Mouse (Mus musculus): ENCODE data around the gene Dennd6a. TPM values are rescaled to one million over a fixed set of nuclear protein-coding genes. Genes with fewer than 3 reads are reported as not detected.

Gene Dennd6a
- total RNA-seq, 1 experiment = 19.9 TPM

DNA sequence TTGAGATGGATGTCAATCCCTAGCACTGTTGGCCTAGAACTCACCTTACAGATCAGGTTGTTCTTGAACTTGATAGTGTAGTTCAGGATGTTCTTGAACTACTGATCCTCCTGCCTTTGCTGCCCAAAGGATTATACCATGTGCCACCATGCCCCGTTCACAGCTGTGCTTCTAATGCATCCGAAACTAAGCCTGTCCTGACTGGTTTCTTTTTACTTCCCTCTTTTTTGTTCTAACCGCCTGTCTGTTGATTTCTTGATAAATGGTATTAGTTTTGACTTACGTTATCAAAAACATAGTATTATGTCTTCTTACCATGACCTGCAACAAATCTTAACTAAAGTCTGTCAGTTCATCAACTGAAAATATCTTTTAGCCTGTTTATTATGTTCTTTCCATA lies 37.0 kb downstream of the Dennd6a start:
- no peak overlapping the region for H3K27ac ChIP-seq (ENCODE audit: insufficient read depth, low read depth, low read length, poor library complexity, severe bottlenecking)
- in situ Hi-C loops (cut with MboI; ENCODE audit: low sequenced_read_pairs in 2 of 2, unreplicated experiment in 2 of 2) = no loop called here
- no peak overlapping the region for H3K4me3 ChIP-seq (ENCODE audit: insufficient read depth in 1 of 2, low read depth in 1 of 2, low read length in 2 of 2, poor library complexity in 1 of 2, severe bottlenecking in 1 of 2)
- no peaks in the 10 kb centered on the region for H3K9me3 ChIP-seq (ENCODE audit: control insufficient read depth, insufficient read depth, low read depth, low read length)
- TF ChIP-seq MAFK (IDR thresholded peaks at IDR 0.05; ENCODE audit: insufficient read depth, low read depth, low read length) = no peak
- TF ChIP-seq ZC3H11A (IDR thresholded peaks at IDR 0.05; ENCODE audit: borderline replicate concordance, low read depth, low read length) = no peak
- no peak for TF ChIP-seq CHD2 (IDR thresholded peaks at IDR 0.05; ENCODE audit: low read depth, low read length)
- no peak for TF ChIP-seq ZNF384 (IDR thresholded peaks at IDR 0.05; ENCODE audit: low read depth, low read length)
- no peak for TF ChIP-seq HCFC1 (IDR thresholded peaks at IDR 0.05; ENCODE audit: borderline replicate concordance, insufficient read depth, low read length)
- H3K9ac ChIP-seq (ENCODE audit: insufficient read depth, low read depth, low read length, poor library complexity, severe bottlenecking) = no peak overlapping the region
- H3K36me3 ChIP-seq (ENCODE audit: control insufficient read depth, insufficient read depth, low read length, poor library complexity, severe bottlenecking) = peaks cover 5% of the 10 kb centered on the region; the same call in 1 of the 2 replicates
- no peak for DNase-seq (ENCODE audit: low read depth, low spot score)
- peaks cover 7 to 8% of the 10 kb centered on the region in 2 experiments for H3K4me1 ChIP-seq (ENCODE audit: control insufficient read depth in 2 of 2, insufficient read depth in 2 of 2, low read length in 2 of 2, poor library complexity in 1 of 2)

DNA sequence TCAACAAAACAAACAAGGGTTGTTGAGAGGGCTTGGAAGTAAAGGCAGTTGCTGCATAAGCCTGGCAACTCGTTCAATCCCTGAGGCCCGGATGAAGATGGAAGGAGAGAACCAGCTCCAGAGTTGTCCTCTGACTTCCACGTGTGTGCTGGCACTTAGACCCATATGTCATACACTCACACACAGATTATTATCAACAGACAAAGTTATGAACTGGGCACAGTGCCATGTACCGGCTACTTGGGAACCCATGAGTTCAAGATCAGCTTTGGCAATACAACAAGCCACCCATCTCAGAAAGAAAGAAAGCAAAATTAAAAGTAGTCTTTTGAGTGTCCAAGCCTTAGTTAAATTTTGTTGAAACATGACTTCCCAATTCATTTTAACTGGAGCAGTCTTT lies 51.6 kb downstream of the Dennd6a start:
- H3K27ac ChIP-seq (ENCODE audit: insufficient read depth, low read depth, low read length, poor library complexity, severe bottlenecking) = no peak overlapping the region
- no peaks in the 10 kb centered on the region for H3K9me3 ChIP-seq (ENCODE audit: control insufficient read depth, insufficient read depth, low read depth, low read length)
- in situ Hi-C loops (cut with MboI; ENCODE audit: low sequenced_read_pairs in 2 of 2, unreplicated experiment in 2 of 2) = no loop called here
- H3K9ac ChIP-seq (ENCODE audit: insufficient read depth, low read depth, low read length, poor library complexity, severe bottlenecking) = no peak overlapping the region
- no peak for TF ChIP-seq ZNF384 (IDR thresholded peaks at IDR 0.05; ENCODE audit: low read depth, low read length)
- no peak for TF ChIP-seq CHD2 (IDR thresholded peaks at IDR 0.05; ENCODE audit: low read depth, low read length)
- no peak for TF ChIP-seq HCFC1 (IDR thresholded peaks at IDR 0.05; ENCODE audit: borderline replicate concordance, insufficient read depth, low read length)
- H3K4me3 ChIP-seq (ENCODE audit: insufficient read depth in 1 of 2, low read depth in 1 of 2, low read length in 2 of 2, poor library complexity in 1 of 2, severe bottlenecking in 1 of 2) = no peak overlapping the region
- DNase-seq (ENCODE audit: low read depth, low spot score) = no peak
- no peaks in the 10 kb centered on the region for H3K4me1 ChIP-seq (ENCODE audit: control insufficient read depth in 2 of 2, insufficient read depth in 2 of 2, low read length in 2 of 2, poor library complexity in 1 of 2)
- peaks cover 12% of the 10 kb centered on the region; the same call in 1 of the 2 replicates for H3K36me3 ChIP-seq (ENCODE audit: control insufficient read depth, insufficient read depth, low read length, poor library complexity, severe bottlenecking)

DNA sequence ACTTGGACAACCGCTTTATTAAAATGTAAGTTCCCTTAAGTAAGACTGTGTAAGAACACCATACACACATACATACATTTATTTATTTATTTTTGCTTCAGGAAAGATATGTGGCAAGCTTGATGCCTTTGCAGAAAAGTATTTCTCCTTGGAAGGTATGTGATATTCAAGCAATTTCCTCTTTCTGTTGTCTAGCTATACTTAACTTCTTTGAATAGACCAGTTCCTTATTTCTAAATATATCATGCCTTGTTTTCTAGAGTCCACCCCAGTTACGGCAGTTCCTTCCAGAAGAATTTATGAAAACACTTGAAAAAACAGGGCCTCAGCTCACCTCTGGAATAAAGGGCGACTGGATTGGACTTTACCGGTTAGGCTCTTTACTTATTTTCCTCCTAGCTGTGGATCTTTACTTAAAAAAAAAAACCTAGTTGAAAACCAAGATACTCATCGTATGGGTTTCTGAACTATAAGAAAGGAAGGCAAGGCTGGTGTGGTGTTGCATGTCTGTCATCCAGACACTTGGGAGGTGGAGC lies 53.0 kb downstream of the Dennd6a start:
- no peak for DNase-seq (ENCODE audit: low read depth, low spot score)
- Histone ChIP-seq H3K36me3 (ENCODE audit: control insufficient read depth, insufficient read depth, low read length, poor library complexity, severe bottlenecking) (peaks cover 13% of the 10 kb centered on the region; the same call in 1 of the 2 replicates), H3K27ac (ENCODE audit: insufficient read depth, low read depth, low read length, poor library complexity, severe bottlenecking) (no peak overlapping the region), H3K9me3 (ENCODE audit: control insufficient read depth, insufficient read depth, low read depth, low read length) (no peaks in the 10 kb centered on the region), H3K4me3 (ENCODE audit: insufficient read depth in 1 of 2, low read depth in 1 of 2, low read length in 2 of 2, poor library complexity in 1 of 2, severe bottlenecking in 1 of 2) (no peak overlapping the region), H3K9ac (ENCODE audit: insufficient read depth, low read depth, low read length, poor library complexity, severe bottlenecking) (no peak overlapping the region), H3K4me1 (ENCODE audit: control insufficient read depth in 2 of 2, insufficient read depth in 2 of 2, low read length in 2 of 2, poor library complexity in 1 of 2) (no peaks in the 10 kb centered on the region)
- in situ Hi-C loops (cut with MboI; ENCODE audit: low sequenced_read_pairs in 2 of 2, unreplicated experiment in 2 of 2) = no loop called here
- TF ChIP-seq ZC3H11A (IDR thresholded peaks at IDR 0.05; ENCODE audit: borderline replicate concordance, low read depth, low read length) (no peak), MAFK (IDR thresholded peaks at IDR 0.05; ENCODE audit: insufficient read depth, low read depth, low read length) (no peak), HCFC1 (IDR thresholded peaks at IDR 0.05; ENCODE audit: borderline replicate concordance, insufficient read depth, low read length) (no peak), CHD2 (IDR thresholded peaks at IDR 0.05; ENCODE audit: low read depth, low read length) (no peak), ZNF384 (IDR thresholded peaks at IDR 0.05; ENCODE audit: low read depth, low read length) (no peak)

DNA sequence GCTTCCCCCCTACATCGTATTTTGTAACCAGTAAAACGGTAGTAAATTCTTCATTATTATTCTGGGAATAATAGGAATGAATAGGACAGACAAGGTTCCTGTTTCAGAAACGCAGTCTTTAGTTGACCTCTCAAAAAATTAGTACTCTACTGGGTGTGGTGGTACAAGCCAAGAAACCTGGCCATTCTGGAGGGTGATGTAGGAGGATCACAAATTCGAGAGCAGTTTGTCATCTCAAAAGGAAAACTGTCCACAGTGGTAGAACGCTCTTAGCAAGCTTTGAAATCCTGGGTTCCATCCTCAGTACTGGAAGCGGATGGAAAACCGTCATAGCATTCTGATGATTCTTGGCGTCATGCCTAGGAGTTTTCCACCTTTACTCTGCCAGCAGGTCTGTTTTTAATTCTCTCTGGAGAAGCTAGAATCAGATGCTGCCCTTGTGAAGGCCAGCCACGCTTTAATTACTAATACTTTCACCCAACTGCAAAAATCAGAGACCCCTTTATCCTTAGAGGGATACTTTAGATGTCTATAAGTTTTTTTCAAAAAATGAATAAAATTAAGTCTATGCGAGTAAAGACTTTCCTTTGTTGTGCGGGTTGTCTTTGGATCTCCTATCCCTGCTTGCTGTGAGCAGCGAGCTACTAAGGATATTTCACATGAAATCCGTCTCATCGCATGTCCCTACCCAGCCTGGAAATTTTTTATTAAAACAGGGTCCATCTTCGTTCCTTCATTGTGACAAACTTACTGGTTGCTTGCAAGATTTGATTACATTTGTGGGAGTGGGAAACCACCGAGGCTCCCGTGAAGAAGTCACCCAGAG lies 63.6 kb downstream of the Dennd6a start:
- Histone ChIP-seq H3K4me1 (ENCODE audit: control insufficient read depth in 2 of 2, insufficient read depth in 2 of 2, low read length in 2 of 2, poor library complexity in 1 of 2) (peaks cover 0 to 2% of the 10 kb centered on the region in 2 experiments; a peak in 1 of 4 replicates), H3K9me3 (ENCODE audit: control insufficient read depth, insufficient read depth, low read depth, low read length) (no peaks in the 10 kb centered on the region), H3K27ac (ENCODE audit: insufficient read depth, low read depth, low read length, poor library complexity, severe bottlenecking) (no peak overlapping the region; the same call in 1 of the 2 replicates), H3K36me3 (ENCODE audit: control insufficient read depth, insufficient read depth, low read length, poor library complexity, severe bottlenecking) (no peaks in the 10 kb centered on the region), H3K9ac (ENCODE audit: insufficient read depth, low read depth, low read length, poor library complexity, severe bottlenecking) (peak overlapping the region; percentile 63; the same call in 1 of the 2 replicates), H3K4me3 (ENCODE audit: insufficient read depth in 1 of 2, low read depth in 1 of 2, low read length in 2 of 2, poor library complexity in 1 of 2, severe bottlenecking in 1 of 2) (peak overlapping the region; percentile 91 to 97)
- in situ Hi-C loops (cut with MboI; ENCODE audit: low sequenced_read_pairs in 2 of 2, unreplicated experiment in 2 of 2) = no loop called here
- TF ChIP-seq CHD2 (IDR thresholded peaks at IDR 0.05; ENCODE audit: low read depth, low read length) (no peak), ZC3H11A (IDR thresholded peaks at IDR 0.05; ENCODE audit: borderline replicate concordance, low read depth, low read length) (no peak), ZNF384 (IDR thresholded peaks at IDR 0.05; ENCODE audit: low read depth, low read length) (no peak), MAFK (IDR thresholded peaks at IDR 0.05; ENCODE audit: insufficient read depth, low read depth, low read length) (no peak), HCFC1 (IDR thresholded peaks at IDR 0.05; ENCODE audit: borderline replicate concordance, insufficient read depth, low read length) (no peak)
- no peak for DNase-seq (ENCODE audit: low read depth, low spot score)

Data from ES-E14 (cell line).